Mouse (Mus musculus) forebrain, embryonic 12.5 days (tissue): ENCODE measurements around the gene Slc17a6. TPM values are rescaled to one million over a fixed set of nuclear protein-coding genes. Genes with fewer than 3 reads are reported as not detected.

ENCODE experiments used
- ATAC-seq: fragments of 200-750 bp; cut with Nextera tagmentation; 2 replicates; pipeline ENCODE4 v1.8.0; 2017; ENCODE audit warnings: moderate TSS enrichment; ENCODE audit not compliant: low FRiP score
- H3K27ac ChIP-seq: fragments of 300-500 bp; sonication (generic); 2 replicates; pipeline ENCODE4 v1.5.1; 2016; ENCODE audit warnings: mild to moderate bottlenecking
- H3K27me3 ChIP-seq: fragments of 300-500 bp; sonication (generic); 2 replicates; pipeline ENCODE4 v1.6.1; 2016; ENCODE audit warnings: mild to moderate bottlenecking
- H3K36me3 ChIP-seq: fragments of 300-500 bp; sonication (generic); replicated peaks from 2 replicates; pipeline ENCODE4 v1.6.1; 2016; ENCODE audit warnings: mild to moderate bottlenecking
- H3K4me1 ChIP-seq: fragments of 300-500 bp; sonication (generic); 2 replicates; pipeline ENCODE4 v1.6.1; 2016
- H3K4me2 ChIP-seq: fragments of 300-500 bp; sonication (generic); 2 replicates; pipeline ENCODE4 v1.6.1; 2016; ENCODE audit warnings: mild to moderate bottlenecking, moderate library complexity
- H3K4me3 ChIP-seq: fragments of 300-500 bp; sonication (generic); replicated peaks from 2 replicates; pipeline ENCODE4 v1.5.1; 2016; ENCODE audit warnings: mild to moderate bottlenecking
- H3K9ac ChIP-seq: fragments of 300-500 bp; sonication (generic); 2 replicates; pipeline ENCODE4 v1.6.1; 2016; ENCODE audit warnings: mild to moderate bottlenecking
- H3K9me3 ChIP-seq: fragments of 300-500 bp; sonication (generic); 2 replicates; pipeline ENCODE4 v1.6.1; 2016
- WGBS: fragments of 180-500 bp; shearing (Covaris S2); methylation state at CpG from one replicate; pipeline ENCODE4 v1.1.7; 2016; 5-methylcytosine and 5-hydroxymethylcytosine counted together
- polyA plus RNA-seq: library from polyadenylated mRNA; unstranded; fragments of >200 nt; fragmentation: Nextera tagmentation; extraction: Ambion mirVana; gene quantifications from 2 replicates; pipeline ENCODE4 v1.2.1, GENCODE M21; 2016

Gene Slc17a6
- polyA plus RNA-seq: 38.4 and 39.4 TPM in 2 replicates

DNA sequence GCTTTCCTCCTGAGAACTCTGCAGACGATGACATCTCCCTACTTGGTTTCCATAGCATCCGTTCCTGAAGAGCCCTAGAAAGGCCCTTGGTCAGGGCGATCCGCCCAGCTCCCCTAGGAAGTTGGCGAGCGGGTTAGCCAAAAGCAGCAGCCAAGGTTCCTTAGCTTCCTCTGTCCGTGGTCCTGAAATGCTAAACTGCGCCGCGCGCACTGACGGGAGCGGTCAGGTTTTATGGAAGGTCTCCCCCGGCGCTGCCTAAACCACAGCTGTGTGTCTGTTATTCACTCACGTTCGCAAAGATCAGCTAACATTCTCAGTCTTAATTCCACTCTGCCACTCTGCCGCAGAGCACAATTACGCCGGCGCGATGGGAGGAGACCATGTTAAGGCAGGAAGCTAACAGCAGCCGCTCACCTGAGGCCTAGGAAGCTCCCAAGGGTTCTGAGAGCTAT is at the start of gene Slc17a6:
Gene Slc17a6, plus strand, starts transcription at position 313 of the 452 bp plus-strand sequence.
- peak; percentile 66 for ATAC-seq

DNA sequence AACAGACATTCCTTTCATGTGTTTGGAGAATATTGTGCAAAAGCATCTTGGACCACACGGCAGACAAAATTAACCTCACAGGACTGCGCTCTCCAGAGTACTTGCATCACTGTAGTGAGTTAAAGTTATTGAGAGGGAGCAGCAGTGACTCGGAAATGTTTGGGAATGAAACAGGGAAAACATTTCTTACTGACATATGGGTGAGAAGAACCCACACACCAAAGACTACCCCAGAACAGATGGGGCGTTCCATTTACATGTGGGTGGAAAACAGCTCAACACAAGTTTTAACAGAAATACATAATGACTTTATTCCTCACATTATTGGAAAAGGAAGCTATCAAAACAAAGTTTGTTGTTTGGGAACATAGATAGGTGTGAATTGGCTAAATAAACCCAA is 21.8 kb upstream of the Slc17a6 start:
- Histone ChIP-seq H3K27ac (no peak overlapping the region), H3K27me3 (no peaks in the 10 kb centered on the region), H3K4me1 (no peaks in the 10 kb centered on the region), H3K36me3 (no peaks in the 10 kb centered on the region), H3K4me2 (no peak overlapping the region), H3K4me3 (no peak overlapping the region), H3K9ac (no peak overlapping the region), H3K9me3 (no peaks in the 10 kb centered on the region)
- 87% methylated on average over 4 of the region's 4 CpGs for WGBS
- no peak for ATAC-seq

More for the DNA sequence above, at the start of gene Slc17a6:
- H3K9me3 ChIP-seq: no peaks in the 10 kb centered on the region
- no peaks in the 10 kb centered on the region for H3K36me3 ChIP-seq
- WGBS: under 1% methylated on average over 23 of the region's 23 CpGs
- peaks cover 7% of the 10 kb centered on the region for H3K4me1 ChIP-seq
- peak within 1 kb of the TSS; percentile 91 for H3K27ac ChIP-seq
- peak within 1 kb of the TSS; percentile 37 for H3K4me3 ChIP-seq
- peaks cover 52% of the 10 kb centered on the region for H3K27me3 ChIP-seq
- peak within 1 kb of the TSS; percentile 51 for H3K9ac ChIP-seq
- peak within 1 kb of the TSS; percentile 34 for H3K4me2 ChIP-seq

DNA sequence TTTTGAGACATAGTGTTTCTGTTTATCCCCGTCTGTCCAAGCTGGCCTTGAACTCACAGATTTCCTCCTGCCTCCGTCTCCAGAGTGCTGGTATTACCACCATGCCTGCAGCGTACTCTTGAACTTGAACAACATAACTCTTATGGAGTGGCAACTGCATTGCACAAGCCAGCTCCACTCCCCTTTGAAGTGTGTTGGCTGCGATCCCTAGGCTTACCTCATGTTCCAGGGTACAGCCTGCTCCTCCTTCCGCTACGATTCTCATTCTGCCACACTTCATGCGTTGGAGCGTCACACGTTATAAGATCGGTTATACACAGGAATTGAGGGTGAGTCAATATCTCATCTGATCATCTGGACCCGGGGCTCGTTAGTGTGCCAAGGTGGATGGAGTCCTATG is 18.1 kb upstream of the Slc17a6 start:
- Histone ChIP-seq H3K36me3 (no peaks in the 10 kb centered on the region), H3K4me3 (no peak overlapping the region), H3K27me3 (no peaks in the 10 kb centered on the region), H3K4me2 (no peak overlapping the region), H3K9me3 (no peaks in the 10 kb centered on the region), H3K9ac (no peak overlapping the region), H3K4me1 (no peaks in the 10 kb centered on the region), H3K27ac (no peak overlapping the region)
- ATAC-seq: no peak
- WGBS: 89% methylated on average over 12 of the region's 12 CpGs

DNA sequence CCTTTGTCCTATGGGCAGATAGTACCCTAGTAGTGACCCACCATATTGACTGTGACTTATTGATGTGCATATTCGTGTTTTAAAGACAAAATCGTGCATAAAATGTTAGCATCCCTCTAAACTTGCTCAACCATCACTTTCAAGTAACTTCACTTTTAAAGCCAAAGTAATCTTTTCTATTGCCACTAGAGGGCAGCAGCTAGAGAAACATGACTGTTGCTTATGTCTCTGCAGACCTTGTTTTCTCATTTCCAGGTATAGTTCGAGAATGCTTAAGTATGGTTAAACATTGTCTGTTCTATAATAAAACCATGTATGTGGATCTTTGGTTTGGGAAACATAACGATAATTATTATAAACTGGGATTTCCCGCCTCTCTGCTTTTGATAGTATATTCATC is 7.4 kb upstream of the Slc17a6 start:
- Histone ChIP-seq H3K4me3 (no peak overlapping the region), H3K9ac (no peak overlapping the region), H3K36me3 (no peaks in the 10 kb centered on the region), H3K9me3 (no peaks in the 10 kb centered on the region), H3K27me3 (no peaks in the 10 kb centered on the region), H3K4me1 (no peaks in the 10 kb centered on the region), H3K27ac (no peak overlapping the region), H3K4me2 (no peak overlapping the region)
- 45% methylated on average over 5 of the region's 5 CpGs for WGBS
- ATAC-seq: no peak

DNA sequence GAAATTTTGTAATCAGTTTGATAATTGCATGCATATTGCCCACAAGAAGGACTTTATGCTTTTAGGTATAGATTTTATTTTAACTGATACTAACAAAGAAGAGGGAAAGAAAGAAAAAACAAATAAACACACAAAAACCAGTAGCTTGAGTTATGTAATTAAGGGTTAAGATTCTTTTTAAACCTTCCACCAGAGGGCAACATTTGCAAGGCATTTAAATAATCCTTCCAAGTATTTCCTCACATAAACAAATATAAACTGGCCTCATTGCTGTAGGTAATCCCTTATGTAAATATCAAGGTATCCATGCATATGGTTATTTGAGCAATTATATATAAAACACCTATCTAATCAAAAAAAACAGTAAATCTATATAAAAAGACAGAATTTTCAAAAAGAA is 3.9 kb upstream of the Slc17a6 start:
- H3K9me3 ChIP-seq: no peaks in the 10 kb centered on the region
- H3K36me3 ChIP-seq: no peaks in the 10 kb centered on the region
- H3K9ac ChIP-seq: no peak overlapping the region
- H3K27me3 ChIP-seq: peaks cover 18% of the 10 kb centered on the region
- ATAC-seq: no peak
- H3K4me1 ChIP-seq: no peaks in the 10 kb centered on the region
- H3K27ac ChIP-seq: no peak overlapping the region
- H3K4me3 ChIP-seq: no peak overlapping the region
- H3K4me2 ChIP-seq: no peak overlapping the region

DNA sequence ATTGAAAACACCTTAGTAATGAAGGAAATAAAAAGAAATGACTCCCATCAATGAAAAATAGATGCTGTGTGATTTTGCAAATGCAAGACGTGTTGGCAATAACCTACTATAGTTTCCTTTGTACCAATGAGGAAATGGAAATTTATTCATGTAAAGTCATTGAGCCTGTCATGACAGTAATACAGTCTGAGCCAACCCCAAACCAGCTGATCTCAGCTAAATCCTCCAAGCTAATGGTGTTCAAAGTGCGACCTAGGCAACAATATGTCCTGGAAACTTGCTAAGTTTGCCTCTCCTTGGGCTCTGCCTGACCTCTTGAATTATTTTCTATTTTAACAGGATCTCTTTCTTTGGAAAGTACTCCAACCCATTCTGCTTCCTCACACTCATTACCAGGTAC is 3.4 kb upstream of the Slc17a6 start:
- Histone ChIP-seq H3K4me2 (no peak overlapping the region), H3K9me3 (no peaks in the 10 kb centered on the region), H3K27ac (no peak overlapping the region), H3K27me3 (peaks cover 18% of the 10 kb centered on the region), H3K9ac (no peak overlapping the region), H3K4me3 (no peak overlapping the region), H3K4me1 (no peaks in the 10 kb centered on the region), H3K36me3 (no peaks in the 10 kb centered on the region)
- ATAC-seq: no peak
- WGBS: 26% methylated on average over 2 of the region's 2 CpGs

DNA sequence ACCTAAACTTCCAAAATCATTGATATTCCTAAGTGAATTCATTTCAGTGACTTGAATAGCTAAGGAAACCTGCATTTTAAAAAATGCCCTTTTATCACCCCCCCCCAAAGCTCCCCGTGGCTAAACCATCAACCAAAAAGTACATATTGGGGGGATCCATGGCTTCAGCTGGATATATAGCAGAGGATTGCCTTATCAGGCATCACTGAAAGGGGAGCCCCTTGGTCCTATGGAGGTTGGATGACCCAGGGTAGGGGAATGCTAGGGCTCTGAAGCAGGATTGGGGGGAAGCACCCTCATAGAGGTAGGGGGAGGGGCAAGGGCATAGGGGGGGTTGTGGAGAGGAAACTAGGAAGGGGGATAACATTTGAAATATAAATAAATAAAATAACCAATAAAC is 1.8 kb upstream of the Slc17a6 start:
- no peaks in the 10 kb centered on the region for H3K36me3 ChIP-seq
- H3K27me3 ChIP-seq: peaks cover 34% of the 10 kb centered on the region
- H3K9ac ChIP-seq: no peak overlapping the region
- H3K4me2 ChIP-seq: no peak overlapping the region
- WGBS: 51% methylated on average over 1 of the region's 1 CpGs
- H3K4me3 ChIP-seq: no peak overlapping the region
- no peaks in the 10 kb centered on the region for H3K9me3 ChIP-seq
- H3K4me1 ChIP-seq: peaks cover under 1% of the 10 kb centered on the region; the same call in 1 of the 2 replicates
- no peak overlapping the region for H3K27ac ChIP-seq
- no peak for ATAC-seq

DNA sequence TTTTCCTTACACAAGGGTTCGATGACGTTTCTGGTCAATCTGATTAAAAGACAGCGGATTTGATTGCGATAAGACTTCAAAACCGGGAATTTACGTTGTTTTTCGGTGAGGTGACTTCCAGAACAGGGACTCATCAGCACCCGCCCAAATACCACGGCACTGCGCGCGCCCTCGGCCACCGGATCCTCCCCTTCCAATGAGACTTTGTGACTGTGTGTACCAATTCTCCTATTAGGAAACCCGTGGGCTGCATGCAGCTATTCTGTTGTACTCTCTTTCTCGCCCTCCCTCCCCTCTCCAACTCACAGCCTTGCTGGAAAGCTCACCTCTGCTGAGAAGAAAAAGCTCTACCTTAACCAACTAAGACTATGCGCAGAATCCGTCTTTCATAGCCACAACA is 390 bp downstream of the Slc17a6 start:
- Histone ChIP-seq H3K4me2 (peak overlapping the region; percentile 34), H3K9ac (peak overlapping the region; percentile 51), H3K9me3 (no peaks in the 10 kb centered on the region), H3K4me1 (peaks cover 11% of the 10 kb centered on the region), H3K36me3 (no peaks in the 10 kb centered on the region), H3K27ac (peak overlapping the region; percentile 91), H3K27me3 (peaks cover 56% of the 10 kb centered on the region), H3K4me3 (peak overlapping the region; percentile 37)
- 0 out of 2 replicates have a peak, but pooled peaks have one; percentile 40 for ATAC-seq
- 2% methylated on average over 18 of the region's 18 CpGs for WGBS

DNA sequence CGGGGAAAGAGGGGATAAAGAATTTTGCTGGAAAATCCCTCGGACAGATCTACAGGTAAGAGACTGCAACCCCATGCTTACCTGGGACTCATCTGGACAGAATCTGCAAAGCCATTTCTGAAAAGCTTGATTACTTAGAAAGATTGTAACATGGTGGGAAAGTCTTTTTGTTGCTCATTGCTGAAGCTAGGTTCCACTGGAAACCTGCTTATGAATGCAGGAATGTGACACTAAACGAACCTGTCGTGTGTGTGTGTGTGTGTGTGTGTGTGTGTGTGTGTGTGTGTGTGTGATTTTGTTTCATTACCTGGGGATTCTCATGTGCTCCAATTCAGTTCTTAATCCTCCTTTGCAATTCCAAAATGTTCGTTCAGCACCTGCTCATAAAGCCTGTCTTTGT is 860 bp downstream of the Slc17a6 start:
- peak overlapping the region; percentile 37 for H3K4me3 ChIP-seq
- WGBS: under 1% methylated on average over 5 of the region's 5 CpGs
- H3K4me2 ChIP-seq: no peak overlapping the region
- no peak for ATAC-seq
- peaks cover 61% of the 10 kb centered on the region for H3K27me3 ChIP-seq
- H3K9me3 ChIP-seq: no peaks in the 10 kb centered on the region
- H3K9ac ChIP-seq: peak overlapping the region; percentile 51
- peaks cover 16% of the 10 kb centered on the region for H3K4me1 ChIP-seq
- no peaks in the 10 kb centered on the region for H3K36me3 ChIP-seq
- H3K27ac ChIP-seq: peak overlapping the region; percentile 91

DNA sequence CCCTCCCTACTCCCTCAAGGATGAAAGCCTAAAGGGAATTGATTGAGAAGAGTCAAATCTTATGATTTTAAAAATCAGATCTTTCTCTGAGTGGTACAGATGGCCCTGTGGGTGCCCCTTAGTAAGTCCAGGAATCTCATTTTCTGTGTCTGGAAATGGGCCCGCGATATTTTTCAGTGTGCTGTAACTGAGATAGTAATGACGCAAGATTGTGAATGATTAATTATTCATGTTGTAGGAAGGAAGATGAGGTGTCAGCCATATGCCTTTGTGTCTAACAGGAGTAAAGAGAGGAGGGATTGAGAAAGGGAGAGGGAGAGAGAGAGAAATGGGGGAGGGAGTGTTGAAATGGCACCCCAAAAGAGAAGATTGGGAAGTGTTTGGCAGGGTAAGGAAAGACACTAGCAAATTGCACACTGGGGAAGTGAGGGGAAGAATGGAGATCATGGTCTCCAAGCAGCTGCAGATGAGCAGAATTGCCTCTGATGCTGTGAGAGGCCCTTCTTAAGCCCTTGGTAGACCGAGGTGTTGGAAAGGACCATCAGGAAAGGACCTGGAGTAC is 2.6 kb downstream of the Slc17a6 start:
- Histone ChIP-seq H3K4me2 (peak overlapping the region; percentile 50), H3K4me1 (peaks cover 19% of the 10 kb centered on the region), H3K27me3 (peaks cover 71% of the 10 kb centered on the region), H3K9ac (peak overlapping the region; percentile 55), H3K4me3 (peak overlapping the region; percentile 37), H3K9me3 (no peaks in the 10 kb centered on the region), H3K27ac (peak overlapping the region; percentile 92), H3K36me3 (no peaks in the 10 kb centered on the region)
- WGBS: 2% methylated on average over 4 of the region's 4 CpGs
- peak; percentile 14; the same call in 1 of the 2 replicates for ATAC-seq

DNA sequence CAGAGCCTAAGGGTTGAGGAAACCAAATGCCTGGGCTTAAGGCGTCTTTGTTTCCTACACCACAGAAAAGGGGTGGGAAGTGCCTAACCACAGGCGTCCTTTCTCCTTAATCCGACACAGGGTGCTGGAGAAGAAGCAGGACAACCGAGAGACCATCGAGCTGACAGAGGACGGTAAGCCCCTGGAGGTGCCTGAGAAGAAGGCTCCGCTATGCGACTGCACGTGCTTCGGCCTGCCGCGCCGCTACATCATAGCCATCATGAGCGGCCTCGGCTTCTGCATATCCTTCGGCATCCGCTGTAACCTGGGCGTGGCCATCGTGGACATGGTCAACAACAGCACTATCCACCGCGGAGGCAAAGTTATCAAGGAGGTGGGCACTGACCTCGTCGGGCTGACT is 3.4 kb downstream of the Slc17a6 start:
- under 1% methylated on average over 23 of the region's 23 CpGs for WGBS
- Histone ChIP-seq H3K36me3 (no peaks in the 10 kb centered on the region), H3K9ac (peak overlapping the region; percentile 55), H3K27ac (peak overlapping the region; percentile 92), H3K4me2 (peak overlapping the region; percentile 50), H3K9me3 (no peaks in the 10 kb centered on the region), H3K27me3 (peaks cover 72% of the 10 kb centered on the region), H3K4me3 (peak overlapping the region; percentile 37), H3K4me1 (peaks cover 19% of the 10 kb centered on the region)
- peak; percentile 21; the same call in 1 of the 2 replicates for ATAC-seq

DNA sequence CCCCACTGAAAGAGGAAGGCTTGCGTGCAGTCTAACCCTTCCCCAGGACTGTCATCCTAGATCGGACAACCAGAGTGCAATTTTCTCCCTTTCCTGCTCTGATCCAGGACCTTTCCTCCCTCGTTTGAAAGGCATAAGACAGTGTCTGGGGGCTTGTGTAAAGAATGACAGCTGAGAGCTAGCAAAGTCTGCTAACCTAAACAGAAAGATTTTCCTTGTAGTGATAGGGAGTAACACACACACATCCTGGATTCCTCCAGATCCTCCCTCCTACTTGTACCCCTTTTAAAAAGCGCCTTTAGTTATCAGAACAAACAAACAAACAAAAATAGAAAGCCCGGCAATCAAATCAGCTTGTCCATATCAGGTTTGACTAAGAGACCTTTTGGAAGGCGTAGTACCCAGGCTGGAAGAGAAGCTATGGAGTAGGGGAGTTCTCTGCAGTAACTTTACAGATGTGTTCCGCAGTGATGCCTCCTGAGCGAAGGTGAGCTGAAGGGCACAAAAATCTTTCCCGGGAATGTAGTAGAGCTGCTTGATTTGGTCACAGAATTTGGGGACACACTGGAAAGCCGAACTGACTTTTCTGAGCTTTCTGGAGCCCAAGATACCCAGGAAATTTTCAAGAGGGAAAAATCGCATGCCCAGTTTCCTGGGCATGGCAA is 3.9 kb downstream of the Slc17a6 start:
- WGBS: under 1% methylated on average over 11 of the region's 11 CpGs
- Histone ChIP-seq H3K4me1 (peaks cover 19% of the 10 kb centered on the region), H3K9me3 (no peaks in the 10 kb centered on the region)

More for the DNA sequence above, 3.9 kb downstream of the Slc17a6 start:
- H3K27ac ChIP-seq: peak overlapping the region; percentile 92
- H3K9ac ChIP-seq: peak overlapping the region; percentile 55
- ATAC-seq: no peak
- peaks cover 74% of the 10 kb centered on the region for H3K27me3 ChIP-seq
- H3K4me2 ChIP-seq: peak overlapping the region; percentile 50
- no peaks in the 10 kb centered on the region for H3K36me3 ChIP-seq
- H3K4me3 ChIP-seq: peak overlapping the region; percentile 37
